Mouse (Mus musculus) layer of hippocampus, adult 9-11 months (tissue): ENCODE results near the gene Fmo1.
A peak's percentile ranks its signal among the peaks of the same experiment; 100 is the strongest.

ENCODE experiments used
- DNase-seq: peaks from one replicate; pipeline ENCODE4 v3.0.0; 2022

Fmo1 gene

DNA sequence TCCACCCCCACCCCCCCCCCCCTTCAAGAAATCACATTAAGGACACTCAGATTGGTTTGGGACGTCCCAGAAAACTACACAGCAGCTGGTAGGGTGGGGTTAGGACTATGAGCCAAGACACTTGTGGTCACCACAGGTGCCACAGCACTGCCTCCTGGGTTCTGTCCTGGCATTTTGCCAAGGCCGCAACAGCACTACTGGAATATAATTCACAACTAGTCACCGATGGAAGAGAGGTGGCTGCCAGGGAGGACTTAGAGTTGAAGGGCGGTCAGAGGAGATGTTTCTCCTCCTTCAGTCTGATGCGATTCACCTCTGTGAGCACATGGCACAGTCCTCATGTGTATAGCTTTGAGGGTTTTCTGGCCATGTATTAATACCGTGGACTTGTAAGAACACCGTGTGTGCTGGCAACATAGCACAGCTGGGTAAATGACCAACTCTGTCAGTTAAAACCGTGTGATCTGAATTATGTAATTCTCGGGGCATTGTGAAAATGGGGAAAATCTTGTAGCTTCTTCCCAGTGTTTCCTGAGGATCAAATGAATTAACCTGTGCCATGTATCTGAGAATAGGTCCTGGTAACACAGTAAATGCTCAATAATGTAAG lies 6.3 kb downstream of the Fmo1 start:
- DNase-seq: no peak

DNA sequence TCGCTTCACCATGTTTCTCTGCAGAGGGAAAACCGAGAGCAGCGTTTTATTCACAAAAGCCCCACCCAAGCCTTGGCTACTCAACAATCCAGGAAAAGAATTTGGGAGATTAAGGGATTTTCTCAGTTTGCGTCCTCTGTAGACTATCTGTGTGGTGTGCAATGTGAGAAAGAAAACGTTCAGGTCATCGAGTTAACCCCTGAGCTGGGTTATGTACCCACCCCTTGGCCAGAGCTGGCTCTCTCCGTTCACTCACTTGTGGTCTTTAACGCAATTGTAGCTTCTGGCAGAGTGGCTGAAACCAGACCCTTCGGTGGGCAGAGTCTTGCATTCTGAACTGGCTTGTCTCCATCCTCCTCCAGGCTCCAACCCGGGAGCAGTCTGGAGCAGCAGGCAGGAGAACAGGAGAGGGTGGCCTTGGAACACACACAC lies 6.8 kb downstream of the Fmo1 start:
- no peak for DNase-seq

DNA sequence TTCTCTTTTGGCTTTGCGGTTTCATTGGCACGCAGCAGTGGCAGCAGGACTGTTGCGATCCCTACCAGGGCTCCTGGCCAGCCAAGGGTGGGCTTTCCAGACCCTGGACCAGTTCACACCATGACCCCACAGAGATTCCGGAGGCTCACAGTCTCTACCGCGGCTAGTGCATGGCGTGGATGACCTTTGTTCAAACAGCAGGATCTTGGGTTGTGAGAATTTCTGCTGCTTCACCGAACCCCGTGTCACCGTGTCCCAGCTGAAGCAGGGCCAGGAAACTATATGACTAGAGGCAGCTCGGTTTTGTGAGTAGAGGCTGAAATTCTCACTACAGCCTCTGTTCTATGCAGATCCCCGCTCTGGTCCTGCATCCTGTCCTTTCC lies 7.7 kb downstream of the Fmo1 start:
- DNase-seq: no peak

DNA sequence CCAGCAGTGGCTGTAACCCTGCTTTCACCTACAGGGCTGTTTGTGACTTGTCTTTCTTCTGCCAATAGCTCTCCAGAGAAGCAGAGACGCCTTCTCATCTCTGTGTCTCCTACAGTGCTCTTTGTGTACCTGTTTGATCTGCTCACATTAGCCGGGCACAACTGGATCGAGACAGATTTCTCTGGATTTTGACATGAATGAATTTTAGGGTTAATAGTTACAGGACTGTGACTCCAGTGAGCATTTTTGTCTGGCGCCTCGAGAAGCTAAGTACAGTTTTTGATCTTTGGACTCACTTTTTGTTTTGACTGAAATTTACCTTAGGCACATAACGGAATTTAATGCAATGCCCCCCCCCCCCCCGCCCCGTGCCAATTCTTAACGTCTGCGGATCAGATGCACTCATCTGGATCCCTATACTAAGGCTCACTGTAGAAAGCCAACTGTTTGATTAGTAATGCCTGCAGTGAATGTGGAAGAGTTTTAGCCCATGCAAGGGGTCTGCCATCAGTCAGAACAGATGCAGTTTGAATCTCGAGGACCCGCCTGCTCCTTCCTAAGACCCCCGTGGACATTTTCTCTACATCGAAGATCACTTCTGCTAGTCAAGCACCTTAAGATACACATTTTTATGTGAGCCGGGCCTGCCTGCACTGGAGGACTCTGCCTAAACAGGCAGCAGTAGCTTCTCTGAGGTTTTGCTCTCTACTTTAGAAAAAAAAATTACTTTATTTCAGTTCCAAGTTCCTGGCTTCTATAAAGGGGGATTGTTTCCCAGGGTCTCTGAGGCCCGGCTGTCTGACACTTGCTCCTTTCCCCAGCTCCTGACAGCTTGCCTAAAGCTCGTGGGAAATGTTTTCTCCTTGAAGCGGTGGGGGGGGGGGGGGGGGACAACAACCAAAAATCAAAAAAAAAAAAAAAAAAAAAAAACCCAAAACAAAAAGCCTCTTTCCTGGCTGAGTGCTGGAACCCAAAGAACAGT lies 8.4 kb downstream of the Fmo1 start:
- DNase-seq: no peak

DNA sequence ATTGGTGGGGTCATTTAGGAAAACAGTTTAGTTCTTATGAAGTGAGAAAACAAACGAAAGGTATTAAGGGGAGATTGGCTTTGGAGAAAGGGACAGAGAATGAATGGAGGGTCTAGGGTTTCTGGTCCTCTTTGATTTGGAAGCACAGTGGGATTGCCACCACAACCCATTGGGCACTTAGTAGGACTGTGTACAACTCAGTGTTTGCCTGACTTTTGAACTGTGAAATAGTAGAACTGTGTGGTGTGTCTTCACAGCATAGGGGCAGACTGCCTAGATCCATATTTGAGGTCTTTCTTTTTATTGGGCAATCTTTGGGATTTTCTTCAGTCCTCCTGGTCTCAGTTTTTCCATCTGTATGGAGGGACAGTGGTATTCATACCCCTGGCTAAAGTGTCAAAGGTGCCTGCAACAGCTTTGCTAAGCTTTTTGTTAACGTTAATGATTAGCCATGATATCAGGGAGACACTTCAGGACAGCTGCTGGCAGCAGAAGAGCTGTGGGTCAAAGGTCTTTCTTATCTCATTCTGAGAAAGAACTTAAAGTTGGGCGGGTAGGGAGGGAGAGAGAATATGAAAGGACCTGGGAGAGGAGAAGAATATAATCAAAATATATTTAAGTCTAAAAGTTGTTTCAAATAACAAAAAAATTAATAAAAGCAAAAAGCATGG lies 12.5 kb downstream of the Fmo1 start:
- no peak for DNase-seq

DNA sequence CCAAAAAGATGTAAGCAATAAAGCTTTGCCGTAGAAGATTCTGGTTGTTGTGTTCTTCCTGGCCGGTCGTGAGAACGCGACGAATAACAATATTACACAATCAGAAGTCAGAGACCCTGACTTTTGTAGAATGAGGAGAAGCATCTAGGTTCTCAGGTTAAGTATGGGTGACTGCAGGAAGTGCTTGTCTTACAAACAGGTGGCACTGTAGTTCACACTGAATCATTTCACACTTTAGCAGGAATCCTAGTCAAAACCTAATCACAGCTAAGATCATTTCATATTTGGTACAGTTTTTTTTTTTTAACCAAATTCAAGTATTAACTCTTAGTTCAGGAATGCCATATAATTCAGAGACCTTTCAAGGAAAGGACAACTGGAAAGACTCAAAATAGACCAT lies 18.9 kb downstream of the Fmo1 start:
- DNase-seq: no peak

DNA sequence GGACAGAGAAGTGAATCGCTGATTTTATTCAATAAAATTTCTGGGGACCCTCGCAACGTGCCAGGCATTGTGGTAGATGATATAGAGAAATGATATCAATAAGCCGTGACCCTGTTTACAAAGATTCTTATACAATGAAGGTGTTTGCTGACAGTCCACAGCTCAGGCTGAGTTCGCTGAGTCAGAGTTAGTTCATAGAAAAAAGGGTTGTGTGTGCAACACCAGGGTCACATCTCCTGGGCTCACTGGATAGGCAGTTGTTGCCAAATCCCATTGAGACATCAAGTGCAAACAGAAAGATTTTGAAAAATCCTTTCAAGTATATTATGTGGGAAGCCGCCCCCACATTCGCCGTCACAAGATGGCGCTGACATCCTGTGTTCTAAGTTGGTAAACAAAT lies 26.2 kb downstream of the Fmo1 start:
- no peak for DNase-seq

DNA sequence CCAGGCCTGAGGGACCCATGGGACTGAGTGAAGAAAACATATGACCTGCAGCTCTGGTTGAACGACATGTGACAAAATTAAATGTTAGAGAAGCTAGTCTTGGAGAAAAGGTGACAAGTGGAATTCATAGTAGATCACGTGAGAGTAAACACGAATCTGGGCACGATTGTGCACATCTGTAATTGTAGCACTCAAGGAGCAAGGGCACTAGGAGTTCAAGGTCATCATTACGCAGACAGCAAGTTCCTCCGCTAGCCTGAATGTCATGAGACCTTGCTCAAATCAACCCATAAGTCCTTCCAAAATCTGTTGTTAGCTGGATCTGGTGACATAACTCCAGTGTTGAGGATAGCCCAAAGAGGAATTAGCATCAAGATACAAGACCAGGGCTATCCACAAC lies 27.4 kb downstream of the Fmo1 start:
- DNase-seq: no peak

DNA sequence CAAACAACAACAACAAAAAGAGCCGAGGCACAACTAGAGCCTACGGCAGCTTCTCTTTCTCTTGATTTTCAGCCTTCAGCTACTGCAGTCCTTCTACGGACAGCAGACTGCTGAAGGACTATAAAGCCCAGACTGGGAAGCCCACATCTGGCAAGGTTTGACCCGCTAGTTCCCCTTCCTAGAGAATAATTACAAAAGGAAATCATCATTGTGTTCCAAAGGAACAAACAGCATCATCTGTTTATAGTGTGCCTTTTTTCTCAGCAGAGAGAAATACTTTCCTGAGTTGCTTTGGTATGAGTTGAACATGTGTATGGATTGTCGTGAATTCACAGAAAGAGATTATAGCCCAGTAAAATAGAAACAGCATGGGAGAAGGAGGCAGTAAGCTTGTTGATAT lies 32.1 kb downstream of the Fmo1 start:
- no peak for DNase-seq

DNA sequence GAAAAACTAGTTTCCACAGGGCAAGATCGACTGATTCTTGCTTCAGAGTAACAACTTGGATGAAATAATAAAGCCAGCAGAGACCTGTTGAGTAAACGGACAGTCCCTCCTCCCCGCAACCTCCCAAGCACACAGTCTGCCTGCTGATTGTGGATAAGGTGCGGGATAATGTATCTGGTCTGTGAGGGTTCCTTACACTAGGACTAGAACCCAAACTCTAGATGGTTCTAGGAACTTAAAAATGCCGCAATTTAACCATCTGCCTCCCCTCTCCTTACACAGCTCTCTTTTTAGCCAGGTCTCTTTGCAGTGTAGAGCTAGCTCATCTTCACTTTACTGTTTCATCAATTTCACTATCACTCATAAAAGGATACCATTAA lies 33.8 kb downstream of the Fmo1 start:
- DNase-seq: no peak

DNA sequence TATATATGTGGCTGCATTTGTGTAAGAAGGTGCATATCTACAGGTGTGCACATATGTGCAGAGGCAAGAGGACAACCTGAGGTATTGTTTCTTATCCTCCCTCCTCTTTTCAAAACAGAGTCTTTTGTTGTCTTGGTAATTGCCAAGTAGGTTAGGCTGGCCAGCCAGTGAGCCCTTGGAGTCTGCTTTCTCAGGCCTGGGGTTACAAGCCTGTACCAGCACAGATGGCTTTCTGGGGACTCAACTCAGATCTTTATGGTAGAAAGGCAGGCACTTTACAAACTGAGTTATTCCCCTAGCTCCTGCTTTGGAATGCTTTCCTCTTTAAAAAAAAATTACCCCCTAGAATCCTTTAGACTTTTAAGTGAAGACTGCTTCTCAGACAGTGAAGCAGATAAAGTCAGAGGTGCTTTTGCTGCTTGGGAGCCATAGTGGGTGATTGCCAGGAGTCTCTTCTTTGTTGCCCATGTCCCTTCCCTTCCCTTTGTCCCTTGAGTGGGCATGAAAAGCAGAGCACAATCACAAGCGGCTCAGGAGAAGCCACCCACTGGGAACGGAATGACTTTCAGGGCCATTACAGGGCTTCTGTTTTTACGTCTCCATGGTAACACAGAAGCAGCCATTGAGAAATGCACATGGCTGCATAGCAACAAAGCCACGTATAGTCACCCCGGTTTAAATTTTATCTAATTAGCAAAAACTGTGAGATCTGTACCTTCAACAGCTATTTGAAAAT lies 34.4 kb downstream of the Fmo1 start:
- DNase-seq: no peak

DNA sequence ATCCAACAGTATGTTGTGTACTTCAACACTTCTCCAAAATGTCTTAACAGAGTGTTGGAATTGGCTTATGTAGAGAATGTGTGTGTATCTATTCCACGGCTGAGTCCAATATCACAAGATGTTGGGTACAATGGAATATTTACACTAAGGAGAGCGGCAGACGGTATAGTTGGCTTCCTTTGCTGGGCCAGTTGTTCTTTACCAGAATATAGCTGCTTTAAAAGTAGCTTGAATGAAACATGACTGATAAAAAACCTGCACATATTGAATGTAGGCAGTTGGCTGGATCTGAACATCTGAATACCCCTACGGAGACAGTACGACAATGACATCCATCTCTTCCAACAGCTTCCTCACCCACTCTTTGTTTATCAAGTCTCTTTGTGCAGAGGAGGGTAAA lies 47.1 kb downstream of the Fmo1 start:
- DNase-seq: peak; percentile 56

DNA sequence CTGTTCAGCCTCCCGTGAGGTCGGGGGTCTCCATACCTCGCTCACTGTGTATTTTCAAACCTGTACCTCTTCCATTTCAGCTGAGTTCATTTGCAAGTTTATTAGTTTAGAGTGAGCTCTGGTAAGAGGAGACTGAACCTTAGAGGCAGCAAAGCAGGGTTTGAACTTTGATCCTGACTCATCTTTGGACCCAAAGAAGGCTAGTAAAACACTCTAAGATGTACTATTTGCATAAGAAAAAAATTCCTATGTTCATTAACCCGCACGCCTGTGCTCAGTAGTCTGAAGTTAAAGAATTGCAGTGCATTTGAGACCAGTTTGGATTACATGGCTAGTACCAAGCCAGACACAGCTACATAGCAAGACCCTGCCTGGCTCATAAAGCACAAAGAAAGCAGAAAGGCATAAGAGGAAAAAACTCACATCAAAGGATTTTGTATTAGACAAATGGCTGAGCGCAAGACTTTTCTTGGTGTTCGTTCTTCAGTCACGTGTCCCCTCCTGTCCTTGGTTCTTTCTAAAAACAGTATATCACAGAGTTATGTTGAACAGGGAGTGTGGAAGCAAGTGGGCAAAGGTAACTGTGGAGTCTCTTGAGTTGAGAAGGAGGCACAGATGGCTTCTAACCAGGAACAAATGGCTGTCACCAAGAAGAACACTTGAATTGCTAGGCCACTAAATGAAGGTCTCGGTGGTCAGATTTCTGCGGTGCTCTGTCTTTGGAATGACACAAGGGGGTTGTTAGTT lies 50.9 kb downstream of the Fmo1 start:
- DNase-seq: no peak

DNA sequence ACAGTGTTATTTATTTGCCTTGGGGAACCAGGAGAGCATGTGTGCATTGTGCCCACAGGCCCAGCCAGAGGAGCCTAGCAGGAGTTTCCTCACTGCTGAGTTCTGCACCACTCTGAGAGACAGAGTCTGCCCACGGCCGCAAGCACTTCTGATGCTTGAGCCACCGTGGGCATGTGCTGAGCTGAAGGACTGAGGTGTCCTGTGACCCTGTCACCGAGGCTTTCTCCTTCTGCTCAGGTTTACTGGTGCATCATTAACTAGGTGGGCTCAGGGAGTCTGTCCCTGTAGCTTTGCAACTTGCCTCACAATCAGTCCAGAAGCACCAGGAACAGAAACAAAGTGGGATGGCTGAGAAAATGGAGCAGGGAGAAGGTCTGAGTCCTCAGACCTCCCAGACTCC lies 51.5 kb downstream of the Fmo1 start:
- DNase-seq: no peak

DNA sequence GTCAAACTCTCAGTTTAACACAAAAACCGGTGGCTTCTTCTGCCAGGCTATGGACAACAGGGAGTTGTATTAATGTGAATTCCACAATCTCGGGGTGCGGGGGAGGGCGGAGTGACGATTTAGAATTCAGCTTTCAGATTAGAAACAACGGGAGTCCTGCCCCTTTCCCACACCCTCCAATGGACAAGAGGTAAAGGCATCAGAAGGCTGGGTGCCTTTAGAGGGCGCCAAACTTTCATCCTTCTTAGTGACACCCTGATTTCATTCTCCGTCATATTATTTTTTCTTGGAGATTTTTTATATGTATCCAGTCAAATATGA lies 52.6 kb downstream of the Fmo1 start, which contains the start of gene Fmo4:
Fmo4 (minus strand) TSS at position 137 of the 321 bp plus-strand sequence.
- peak; percentile 3 for DNase-seq

DNA sequence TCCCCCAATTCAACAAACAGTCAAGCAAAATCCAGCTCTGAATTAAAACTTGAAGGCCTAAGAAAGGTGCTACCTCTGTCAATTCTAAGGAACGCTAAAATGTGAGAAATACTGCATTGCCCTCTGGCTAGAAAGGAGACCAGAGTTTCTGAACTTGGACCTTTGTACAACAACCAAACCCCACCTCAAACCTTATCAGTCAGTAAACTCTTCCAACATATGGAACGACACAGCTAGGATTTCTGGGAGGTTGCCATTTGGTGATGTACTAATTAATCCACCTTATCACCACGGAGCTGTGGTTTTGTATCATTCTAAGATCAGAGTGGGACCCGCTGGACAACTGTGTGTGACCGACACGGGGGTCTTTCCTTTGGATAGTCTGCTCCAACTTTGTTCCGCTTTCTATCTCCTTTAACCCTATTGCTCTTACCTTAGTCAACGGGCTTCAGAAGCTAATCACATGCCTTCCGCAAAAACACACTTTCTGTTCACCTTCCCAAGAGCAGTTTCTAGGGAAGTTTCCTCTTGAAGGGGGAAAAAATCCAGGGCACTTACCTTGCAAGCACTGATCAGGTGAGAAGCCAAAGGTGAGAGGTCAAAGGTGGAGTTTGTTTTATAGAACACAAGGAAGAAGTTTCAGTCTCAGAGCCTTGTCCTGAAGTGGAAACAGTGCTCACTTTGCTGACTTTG lies 53.1 kb downstream of the Fmo1 start:
- DNase-seq: no peak

DNA sequence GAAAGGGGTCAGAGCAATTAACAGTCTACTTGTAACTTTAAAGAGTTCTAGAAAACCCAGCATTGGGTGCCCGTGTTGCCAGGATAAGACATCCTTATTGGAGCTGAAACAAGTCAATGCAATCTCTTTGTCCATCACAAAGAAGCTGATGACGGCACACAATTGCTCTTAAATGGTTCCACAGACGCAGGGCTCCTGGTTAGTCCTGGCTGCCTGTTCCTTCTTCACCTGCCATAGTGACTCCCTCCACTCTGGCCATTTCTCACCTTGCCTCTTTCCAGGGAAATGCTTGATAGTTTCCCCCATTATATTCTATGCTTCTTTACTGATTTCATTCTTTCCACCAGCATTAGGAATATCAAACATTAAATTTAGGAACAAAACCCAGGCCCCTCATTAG lies 57.9 kb downstream of the Fmo1 start:
- DNase-seq: no peak

DNA sequence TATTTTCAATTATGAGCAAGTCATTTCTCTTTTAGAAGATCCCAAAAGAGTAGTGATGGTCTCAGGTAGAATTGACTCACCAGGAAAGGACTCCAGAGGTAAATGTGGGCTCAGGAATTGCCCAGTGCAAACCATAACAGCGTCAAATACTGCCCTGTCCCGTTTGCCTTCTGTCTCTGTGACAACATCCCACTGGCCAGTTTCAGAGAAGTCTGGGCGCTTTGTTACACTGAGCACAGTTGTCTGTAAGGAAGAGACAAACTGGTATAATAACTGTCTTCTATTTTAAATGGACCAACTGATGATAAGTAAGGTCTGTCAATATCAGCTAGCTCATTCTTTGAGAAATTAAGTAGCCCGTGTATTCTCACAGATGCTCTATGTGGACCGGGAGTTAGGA lies 59.0 kb downstream of the Fmo1 start:
- DNase-seq: no peak

DNA sequence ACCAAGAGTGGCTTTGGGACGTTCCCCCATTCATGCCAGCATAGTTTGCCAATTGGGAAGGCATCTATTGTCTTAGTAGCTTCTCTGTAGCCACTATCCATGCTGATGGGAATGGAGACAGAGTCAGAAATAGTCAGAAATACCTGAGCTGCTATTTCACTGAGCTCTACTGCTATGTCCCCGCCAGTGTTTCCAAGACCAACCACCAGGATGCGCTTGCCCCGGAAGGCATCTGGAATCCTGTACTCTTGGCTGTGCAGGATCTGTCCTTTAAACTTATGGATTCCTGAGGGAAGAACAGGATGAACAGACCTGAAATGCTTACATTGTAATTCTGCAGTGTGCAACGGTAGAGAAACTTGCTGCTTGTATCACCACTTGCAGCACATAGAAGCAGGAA lies 61.4 kb downstream of the Fmo1 start:
- DNase-seq: no peak

DNA sequence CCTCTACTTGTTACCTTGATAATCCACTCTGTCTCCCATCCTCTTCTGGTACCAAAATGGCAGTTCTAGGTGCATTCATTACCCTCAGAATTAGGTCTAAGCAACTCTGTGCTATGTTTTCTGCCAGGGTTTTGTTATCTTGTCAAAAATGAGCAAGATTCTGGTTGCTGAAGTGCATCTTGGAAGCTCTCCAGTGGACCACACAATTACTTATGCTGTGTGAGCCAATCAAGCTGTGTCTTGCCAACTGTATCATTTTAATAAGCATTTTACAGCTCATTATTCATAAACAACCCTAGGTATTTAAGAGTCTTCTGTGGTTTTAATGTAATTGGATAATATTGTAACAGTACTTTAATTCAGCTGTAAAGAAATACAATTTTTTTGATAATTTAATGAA lies 70.0 kb downstream of the Fmo1 start:
- no peak for DNase-seq

DNA sequence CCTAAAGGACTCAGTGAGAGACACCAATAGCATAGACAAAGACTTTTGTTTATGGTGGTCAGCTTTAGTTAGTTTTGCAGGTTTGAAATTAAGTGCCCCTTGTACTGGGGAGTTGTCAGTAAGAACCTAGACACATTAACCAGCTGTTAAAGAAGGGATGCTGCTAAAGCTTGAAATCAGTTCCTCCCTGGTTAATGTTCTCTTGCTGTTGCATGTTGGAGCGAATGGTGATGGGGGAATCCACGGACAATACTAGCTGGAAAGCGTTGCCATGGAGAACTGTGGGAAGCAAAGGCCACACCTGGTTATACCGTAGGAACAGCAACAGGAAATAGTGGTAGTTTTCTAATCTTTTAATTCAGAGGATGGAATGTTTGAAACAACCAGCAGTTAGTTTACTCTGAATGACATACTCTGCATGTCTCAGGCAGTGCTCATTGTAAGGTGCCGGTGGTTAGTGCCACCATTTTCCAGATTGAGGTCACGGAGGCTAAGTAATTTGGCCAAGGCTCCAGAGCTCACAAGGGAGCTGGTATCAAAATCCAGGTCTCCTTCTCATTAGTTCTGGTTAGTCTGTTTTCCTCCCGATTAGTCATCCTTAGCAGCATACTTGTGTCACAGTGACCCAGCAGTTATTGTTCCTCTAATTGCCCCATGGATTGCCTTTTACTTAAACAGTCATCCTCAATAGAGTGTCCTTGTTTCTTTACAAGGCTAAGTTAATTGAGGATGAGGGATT lies 73.9 kb downstream of the Fmo1 start:
- no peak for DNase-seq
